Mouse (Mus musculus) naive thymus-derived CD4-positive, alpha-beta T cell, adult 5 months (primary cell): Measurements from ENCODE around the gene Rxfp4. TPM values are rescaled to one million over a fixed set of nuclear protein-coding genes. Genes with fewer than 3 reads are reported as not detected.

Experiments
- polyA plus RNA-seq: library from polyadenylated mRNA; unstranded; fragments of 100-300 nt; shearing (Covaris generic); gene quantifications from one replicate; pipeline ENCODE4 v1.2.1, GENCODE M21; 2017

Rxfp4 gene
- polyA plus RNA-seq: not detected

GRCm38 (mm10) chr3:88652846-88653515, at the start of gene Rxfp4:
TSS of gene Rxfp4 (minus strand) at chr3:88653142.

GRCm38 (mm10) chr3:88684980-88685941, 32.3 kb upstream of the Rxfp4 start, which contains the start of gene Khdc4:
TSS of gene Khdc4 (plus strand) at chr3:88685803.

GRCm38 (mm10) chr3:88605666-88606065, 47.3 kb downstream of the Rxfp4 start, which contains the start of gene Arhgef2:
TSS of gene Arhgef2 (plus strand) at chr3:88605966.

Other genes with a start within 250 kb of the Rxfp4 start
- 48.2 TPM for gene Pmf1, start 242.8 kb downstream of the Rxfp4 start, polyA plus RNA-seq
- 17.4 TPM for gene Slc25a44, start 228.0 kb downstream of the Rxfp4 start, polyA plus RNA-seq
- 177 TPM for gene Sema4a, start 192.0 kb downstream of the Rxfp4 start, polyA plus RNA-seq
- gene Lmna, start 143.2 kb downstream of the Rxfp4 start, polyA plus RNA-seq: 27.4 TPM
- 0.20 TPM for gene Mex3a, start 120.7 kb downstream of the Rxfp4 start, polyA plus RNA-seq
- 0.32 TPM for gene Rab25, start 104.8 kb downstream of the Rxfp4 start, polyA plus RNA-seq
- 107 TPM for gene Lamtor2, start 100.1 kb downstream of the Rxfp4 start, polyA plus RNA-seq
- gene Ubqln4, start 99.4 kb downstream of the Rxfp4 start, polyA plus RNA-seq: 52.6 TPM
- 66.4 TPM for gene Ssr2, start 77.3 kb downstream of the Rxfp4 start, polyA plus RNA-seq
- 64.4 TPM for gene Arhgef2, start 47.2 kb downstream of the Rxfp4 start, polyA plus RNA-seq
- gene Khdc4, start 32.7 kb upstream of the Rxfp4 start, polyA plus RNA-seq: 155 TPM
- gene Rit1, start 63.7 kb upstream of the Rxfp4 start, polyA plus RNA-seq: 27.8 TPM
- 18.1 TPM for gene Syt11, start 122.0 kb upstream of the Rxfp4 start, polyA plus RNA-seq
- gene Gon4l, start 182.1 kb upstream of the Rxfp4 start, polyA plus RNA-seq: 26.7 TPM